Mouse (Mus musculus) cerebral cortex, adult 2 months (tissue): Measurements from ENCODE around the gene Prdx5.

ENCODE experiments used
- WGBS: fragments of 180-500 bp; shearing (Covaris S2); methylation state at CpG from one replicate; pipeline ENCODE4 v1.1.7; 2018; 5-methylcytosine and 5-hydroxymethylcytosine counted together

Prdx5 gene

DNA sequence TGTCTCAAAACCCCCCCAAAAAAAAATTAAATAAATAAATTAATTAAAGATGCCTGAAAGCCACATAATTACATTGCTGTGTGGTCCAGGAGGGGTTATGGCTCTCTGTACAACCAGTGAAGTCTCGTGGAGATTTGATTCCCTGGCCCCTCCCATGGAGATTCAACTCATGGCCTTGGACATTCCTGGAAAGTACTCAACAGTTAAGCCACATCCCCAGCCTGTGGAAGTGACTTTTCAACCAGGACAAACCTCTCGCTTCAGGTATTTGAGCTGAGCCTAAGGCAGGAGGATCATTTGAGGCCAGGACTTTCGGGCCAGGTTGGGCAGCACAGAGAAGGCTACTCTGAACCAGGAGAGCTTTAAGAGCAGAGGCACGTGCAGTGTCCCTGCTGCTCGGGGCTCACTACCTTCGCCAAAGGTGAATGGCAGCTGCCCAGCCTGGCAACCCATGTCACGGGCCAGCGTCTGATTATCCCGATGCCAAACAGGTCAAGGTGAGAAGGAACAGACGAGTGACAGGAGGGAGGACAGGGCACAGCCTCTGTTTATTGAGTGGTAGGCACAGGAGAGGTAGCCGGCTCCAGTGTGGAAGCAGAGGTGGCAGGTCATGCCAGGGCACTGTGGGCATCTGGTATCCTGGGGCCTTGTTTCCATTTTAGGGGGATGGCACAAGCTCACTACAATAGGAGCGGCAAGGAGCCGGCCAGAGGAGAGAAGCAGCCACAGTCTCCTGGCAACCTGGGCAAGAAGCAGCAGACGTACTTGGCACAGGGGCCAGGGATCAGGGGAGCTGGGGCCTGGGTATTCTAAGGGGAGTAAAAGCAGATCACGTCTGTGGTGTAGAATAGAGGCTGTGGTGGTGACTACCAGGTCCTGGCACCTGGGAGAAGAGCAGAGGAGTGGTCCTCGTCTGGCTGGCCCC lies 27.9 kb upstream of the Prdx5 start:
- WGBS: 62% methylated on average over 16 of the region's 16 CpGs

DNA sequence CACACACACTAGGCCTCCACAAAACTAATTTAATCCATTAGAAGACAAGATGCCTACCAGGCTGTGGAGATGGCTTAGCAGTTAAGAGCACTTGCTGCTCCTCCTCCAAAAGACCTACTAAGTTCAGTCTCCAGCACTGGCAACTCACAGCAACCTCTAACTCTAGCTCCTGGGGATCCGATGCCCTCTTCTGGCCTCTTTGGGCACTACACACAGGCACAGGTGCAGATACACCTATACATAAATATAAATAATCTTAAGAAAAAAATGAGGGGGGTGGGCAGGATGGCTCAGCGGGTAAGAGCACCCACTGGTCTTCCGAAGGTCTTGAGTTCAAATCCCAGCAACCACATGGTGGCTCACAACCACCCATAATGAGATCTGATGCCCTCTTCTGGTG lies 26.4 kb upstream of the Prdx5 start:
- 23% methylated on average over 3 of the region's 3 CpGs for WGBS

DNA sequence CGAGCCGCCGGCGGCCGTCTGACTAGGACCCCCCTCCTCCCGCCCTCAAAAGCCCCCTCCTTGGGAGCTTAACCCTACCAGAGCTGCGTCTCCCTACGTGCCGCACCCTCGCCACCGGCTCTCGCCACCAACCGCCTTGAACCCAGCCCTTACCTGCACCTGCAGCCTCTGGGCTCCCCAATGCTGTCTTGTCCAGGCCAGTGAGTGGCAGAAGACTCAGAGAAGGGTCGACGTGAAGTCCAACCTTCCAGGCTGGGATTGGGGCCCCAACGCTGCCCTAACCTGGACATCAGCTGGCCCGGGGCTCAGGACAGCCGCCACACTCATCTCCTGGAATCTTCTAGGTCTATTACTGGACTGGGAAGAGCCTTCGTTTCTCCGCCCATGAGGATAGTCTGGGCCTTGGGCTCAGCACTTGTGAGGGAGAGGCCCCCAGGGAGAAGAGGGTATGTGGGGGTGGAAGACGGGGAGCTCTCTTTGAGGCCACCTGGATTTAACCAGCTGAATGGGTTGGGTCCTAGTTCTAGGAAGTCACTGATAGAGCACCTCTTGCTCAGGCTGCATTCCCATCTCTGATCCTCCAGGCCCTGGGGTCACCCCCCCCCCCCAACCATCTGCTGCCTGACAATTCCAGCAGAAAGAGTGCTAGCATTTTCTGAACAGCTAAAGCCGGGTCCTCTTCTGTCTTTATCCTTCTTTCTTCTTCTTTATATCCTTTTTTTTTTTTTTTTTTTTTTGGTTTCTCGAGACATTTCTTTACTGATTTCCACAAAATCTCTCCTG lies 24.5 kb upstream of the Prdx5 start, which contains the start of gene Kcnk4:
Gene Kcnk4, minus strand, starts transcription at position 321 of the 783 bp plus-strand sequence.
- WGBS: 9% methylated on average over 23 of the region's 23 CpGs

DNA sequence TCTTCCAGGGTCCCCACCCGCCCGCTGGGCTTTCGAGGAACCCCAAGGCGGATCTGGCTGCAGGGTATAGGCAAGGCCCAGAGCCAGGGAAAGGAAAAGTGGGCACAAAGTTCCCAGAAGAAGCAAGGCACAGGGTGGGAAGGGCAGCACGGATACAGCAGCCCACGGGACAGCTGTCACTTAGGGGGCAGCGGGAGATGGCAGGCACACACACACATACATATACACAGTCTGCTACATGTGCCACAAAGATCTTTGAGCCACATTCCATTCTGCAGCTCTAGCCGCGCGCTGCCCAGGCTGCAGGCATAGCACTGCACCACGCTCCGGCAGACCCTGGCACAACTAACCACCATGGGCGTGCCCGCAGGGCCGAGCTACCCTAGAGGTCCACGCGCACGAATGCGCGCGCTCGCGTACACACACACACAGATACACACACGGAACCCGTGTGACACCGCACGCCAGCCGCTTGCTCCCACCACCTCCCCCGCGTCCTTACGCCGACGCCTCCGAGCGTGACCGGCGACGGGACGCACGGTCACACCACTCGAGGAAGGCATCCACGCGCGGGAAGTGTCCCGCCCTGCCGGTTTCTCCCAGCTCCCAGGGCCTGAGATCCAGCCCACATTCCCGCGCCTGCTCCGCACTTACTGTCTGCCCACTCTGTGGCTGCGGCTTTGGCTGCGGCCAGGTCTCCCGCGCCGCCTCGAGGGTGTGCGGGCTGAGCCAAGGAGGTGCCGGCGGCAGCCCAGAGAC lies 23.7 kb upstream of the Prdx5 start:
- WGBS: 3% methylated on average over 58 of the region's 58 CpGs

DNA sequence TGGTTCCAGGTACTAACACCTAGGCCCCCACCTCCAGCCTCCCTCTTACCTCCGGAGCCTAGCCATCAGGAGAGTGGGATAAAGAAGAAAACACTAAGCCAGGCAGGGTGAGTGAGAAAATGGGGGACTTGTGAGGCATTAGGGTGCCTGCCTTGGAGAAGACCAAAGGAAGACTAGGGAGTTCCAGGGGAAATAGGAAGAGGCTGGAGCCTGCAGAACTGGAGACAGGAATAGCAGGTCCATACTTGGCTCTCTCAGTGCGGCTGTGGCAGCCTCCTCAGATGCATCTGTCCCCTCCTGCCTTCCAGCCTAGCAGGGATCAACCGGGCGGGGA lies 23.2 kb upstream of the Prdx5 start:
- 31% methylated on average over 4 of the region's 4 CpGs for WGBS

DNA sequence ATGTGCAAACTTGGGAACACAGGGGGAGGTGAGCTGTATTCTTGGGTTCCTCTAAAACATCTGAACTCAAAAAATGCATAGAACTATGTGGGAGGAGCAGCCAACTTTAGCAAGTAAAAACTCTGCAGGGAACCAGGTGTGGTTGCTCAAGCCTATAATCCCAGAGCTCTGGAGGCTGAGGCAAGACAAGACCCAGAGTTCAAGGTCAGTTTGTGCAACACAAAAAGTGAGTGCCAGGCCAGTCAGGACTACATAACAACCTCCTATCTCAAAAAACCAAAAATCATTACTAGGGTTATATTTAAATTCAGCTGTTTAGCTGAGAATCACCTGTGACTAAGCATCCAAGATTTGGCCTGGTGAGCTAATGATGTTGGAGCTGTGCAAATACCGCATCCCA lies 22.1 kb upstream of the Prdx5 start:
- WGBS: 58% methylated on average over 1 of the region's 1 CpGs

DNA sequence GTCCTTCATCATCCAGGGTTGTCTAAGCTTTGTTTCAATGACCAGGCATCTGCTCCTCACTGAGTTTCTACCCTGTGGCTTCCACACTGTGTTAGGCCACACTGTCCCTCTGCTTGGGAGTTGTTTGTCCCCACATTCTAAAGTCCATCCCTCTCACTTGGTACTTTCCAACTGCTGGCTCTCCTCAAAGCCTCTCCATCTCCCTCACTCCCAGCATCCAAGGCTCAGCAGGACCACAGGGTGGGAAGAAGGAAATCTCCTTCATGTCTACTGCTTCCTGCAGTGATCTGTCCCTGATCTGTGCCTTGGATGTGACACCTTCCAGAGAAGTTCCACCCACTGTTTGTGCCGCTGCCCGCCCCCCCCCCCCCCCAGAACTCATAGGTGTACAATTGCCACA lies 21.1 kb upstream of the Prdx5 start:
- 17% methylated on average over 2 of the region's 2 CpGs for WGBS

DNA sequence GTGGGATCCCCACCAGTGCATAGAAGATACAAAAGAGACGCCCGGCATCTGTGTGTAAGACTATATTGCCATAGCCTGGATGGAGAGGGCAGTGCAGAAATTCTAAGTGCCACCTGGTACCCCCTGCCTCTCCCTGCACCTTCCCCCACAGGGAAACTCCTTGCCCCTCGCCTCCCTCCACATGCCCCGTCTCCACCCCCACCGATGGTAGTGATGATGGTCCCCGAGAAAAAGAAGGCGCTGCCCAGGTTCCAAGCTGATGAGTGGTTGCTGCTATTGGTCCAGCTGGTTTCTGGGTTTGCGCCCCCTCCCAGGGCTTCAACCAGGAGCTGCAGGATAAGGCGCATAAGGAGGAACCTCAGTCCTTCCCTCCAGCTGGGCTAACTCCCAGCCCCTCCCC lies 18.2 kb upstream of the Prdx5 start:
- 42% methylated on average over 9 of the region's 9 CpGs for WGBS

DNA sequence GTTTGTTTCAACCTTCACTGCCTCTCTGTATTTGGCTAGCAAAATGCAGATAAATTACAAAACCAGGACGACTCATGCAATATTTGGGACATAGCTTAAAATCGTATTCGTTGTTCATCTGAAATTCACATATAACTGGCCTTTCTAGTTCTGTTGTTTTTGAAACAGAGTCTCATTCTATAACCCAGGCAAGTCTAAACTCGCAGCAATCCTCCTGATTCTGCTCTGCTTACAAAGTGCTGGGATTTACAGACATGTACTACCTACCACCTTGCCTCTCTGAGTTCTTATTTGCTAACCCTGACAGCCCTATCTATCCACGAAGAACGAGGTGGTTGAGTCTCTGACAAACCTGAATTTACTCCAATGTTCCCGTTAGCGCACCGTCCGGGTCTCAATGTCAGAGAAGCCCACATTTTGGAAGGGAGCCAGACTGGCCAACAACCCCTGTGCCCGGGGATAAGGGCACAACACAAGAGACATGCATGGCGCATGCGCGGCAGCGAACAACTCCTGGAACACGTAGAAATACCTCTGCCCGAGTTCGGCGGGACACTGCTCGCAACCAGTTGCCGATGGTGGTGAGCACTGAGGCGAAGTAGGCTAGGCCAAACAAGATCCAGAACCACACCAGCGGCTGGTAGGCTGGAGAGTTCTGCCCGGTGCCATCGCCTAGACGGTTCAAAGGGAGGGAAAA lies 16.8 kb upstream of the Prdx5 start:
- 51% methylated on average over 26 of the region's 26 CpGs for WGBS

DNA sequence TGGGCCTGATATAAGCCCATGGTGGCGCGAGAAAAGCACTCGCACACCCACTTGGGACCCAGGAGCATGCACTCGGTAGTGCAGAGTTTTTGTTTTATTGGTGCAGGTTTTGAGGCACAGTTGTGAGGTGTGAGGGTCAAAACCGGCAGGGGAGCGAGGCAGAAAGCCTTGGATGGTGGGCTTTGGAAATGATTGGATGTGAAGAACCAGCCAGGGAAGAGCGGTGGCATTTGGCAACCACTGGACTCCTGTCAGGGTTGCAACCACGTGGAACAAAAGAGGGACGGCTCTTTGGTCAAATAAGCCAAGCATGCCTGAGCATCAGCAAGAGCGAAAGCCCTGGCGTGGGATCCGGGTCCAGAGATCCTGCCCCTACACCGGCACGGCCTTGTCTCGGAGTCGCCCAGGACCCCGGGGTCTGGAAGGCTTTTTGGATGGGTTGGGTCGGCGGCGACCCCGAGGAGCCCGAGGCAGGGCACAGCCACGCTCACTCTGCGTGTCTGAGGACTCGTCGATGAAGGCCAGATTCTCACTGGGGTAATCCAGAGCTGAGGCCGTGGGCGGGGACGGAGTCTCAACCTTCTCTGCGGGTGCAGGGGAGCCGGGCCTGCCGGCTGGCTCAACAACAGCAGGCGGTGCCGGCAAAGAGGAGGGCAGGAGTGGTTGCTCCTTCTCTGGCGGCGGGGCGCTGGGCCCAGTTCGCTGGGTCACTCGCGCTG lies 15.9 kb upstream of the Prdx5 start:
- 52% methylated on average over 40 of the region's 40 CpGs for WGBS

DNA sequence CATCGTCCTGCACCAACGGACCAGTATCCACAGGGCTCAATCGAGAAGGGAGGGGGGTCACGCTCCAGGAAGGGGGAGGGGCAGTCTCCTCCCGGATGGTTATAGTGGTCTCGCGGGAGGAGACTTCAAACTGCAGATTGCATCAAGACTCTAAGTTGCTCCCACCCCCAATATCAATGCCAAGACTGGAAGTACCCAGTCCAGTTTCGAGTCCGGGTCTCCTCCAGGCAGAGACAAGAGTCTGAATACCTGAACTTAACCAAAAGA lies 15.3 kb upstream of the Prdx5 start, which contains the start of gene Catsperz:
Gene Catsperz, minus strand, starts transcription at position 74 of the 267 bp plus-strand sequence.
- WGBS: 20% methylated on average over 9 of the region's 9 CpGs

DNA sequence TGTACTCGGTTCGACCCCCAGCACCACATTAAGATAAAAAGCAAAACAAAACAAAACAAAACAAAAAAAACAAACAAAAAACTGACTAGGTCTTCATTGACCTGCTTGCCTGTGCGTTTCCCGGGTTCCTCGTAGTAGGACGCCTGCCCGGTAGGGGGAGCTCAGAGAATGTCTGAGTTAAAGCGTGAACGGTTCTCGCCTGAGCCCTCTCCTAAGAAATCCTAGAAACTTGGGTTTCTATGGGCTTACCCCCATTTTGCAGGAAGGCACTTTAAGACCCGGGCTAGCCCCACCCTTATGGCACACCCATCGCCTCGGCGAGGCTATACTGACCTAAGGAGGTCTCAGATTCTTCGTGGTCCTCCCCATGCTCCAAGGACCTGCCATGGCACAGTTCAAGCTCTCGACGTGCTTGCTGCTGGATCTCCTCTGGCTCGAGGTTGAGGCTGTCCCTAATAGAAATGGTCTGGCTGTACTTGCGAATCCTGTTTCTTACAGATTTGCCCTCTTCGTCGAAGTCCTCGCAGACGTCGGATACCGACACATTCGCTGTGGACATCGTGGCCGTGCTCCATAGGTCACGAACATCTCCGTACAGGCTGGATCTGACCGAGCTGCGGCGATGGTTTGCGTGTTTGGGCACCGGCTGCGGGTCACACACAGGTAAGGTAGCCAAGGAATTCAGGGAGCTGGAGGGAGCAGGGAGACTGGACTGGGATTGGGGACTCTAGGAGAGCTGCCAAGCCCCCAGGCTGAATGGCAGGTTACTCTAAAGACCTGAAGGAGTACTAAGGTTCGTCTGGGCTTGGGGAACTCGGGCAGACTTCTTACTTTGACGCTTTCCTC lies 14.8 kb upstream of the Prdx5 start:
- WGBS: 18% methylated on average over 39 of the region's 39 CpGs

DNA sequence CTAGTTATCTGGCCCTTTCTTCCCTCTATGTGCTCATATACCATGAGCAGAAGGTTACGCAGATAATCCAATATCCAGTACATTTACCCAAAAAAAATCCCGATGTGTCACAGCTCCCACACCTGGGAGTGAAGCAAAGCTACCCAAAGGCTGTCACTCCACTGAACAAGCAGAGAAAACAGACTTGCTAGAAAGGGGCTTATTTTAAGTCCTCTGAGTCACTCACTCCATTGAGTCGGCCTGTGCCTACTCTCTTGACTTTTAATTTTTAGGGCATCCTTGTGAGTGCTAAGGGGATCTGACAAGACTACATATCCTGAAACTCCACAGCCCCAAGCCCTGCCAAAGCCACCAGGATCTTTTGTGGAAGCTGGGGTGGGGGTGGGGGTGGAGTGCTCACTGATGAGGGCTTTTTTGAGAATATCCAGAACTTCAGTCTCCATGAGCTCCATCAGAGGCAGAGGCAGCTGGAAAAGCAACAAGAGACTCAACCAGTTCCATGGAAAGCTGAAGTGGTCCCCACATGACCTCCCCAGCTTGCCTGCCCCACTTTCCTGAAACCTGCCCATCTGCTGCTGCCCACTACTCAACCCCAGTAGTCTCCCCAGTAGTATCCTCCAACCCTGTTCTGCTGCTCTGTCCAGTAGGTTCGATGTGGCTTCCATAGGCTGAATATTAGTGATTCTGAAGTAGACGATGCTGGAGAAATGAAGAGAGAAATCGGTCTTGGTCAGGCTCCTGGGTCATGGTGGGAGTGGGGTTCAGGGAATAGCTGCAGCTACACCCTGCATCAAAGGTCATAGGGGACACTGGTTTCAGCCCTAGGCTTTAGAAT lies 13.2 kb upstream of the Prdx5 start:
- 51% methylated on average over 6 of the region's 6 CpGs for WGBS

DNA sequence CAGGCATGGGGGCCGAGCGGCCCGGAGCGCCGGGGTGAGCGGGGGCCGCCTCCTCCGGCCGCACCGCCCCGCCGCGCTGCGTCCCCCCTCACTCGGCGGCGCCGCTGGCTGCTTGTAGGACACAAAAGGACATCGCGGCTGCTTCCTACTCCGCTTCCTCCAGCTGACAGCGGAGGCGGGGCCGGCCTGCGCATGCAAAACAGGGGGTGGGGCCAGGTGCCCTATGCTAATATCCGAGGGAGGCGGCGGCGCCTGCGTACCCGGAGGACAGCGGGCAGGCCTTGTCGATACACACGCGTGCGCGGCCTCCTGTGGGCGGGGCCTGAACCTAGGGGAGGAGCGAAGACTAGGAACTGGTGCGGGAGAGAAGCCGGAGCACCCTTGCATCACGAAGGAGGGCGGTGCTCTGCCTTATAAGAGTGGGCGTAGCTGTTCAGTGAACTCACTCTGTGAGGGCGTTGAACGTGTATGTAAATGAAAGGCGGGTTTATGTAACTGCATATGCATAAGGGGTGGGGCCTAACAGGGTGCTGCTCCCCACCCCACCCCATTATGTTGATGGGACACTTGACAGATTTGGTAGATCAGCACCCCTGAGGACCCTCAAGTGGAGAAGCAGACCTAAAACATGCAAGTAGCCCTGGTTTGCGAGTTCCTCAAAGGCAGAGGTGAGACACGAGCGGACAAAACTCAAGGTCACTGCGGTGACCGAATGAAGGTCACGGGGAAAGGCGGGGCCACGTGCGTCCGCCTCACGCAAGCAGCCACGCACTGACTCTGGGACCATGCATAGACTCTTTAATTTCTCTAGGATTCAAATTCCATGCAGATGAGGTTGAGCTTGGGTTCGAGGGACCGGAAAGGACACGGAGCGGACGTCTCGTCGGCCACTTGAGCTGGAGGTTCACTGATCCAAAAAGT lies 12.0 kb upstream of the Prdx5 start, which contains the start of gene Esrra:
Gene Esrra, minus strand, starts transcription at position 167 of the 921 bp plus-strand sequence.
- under 1% methylated on average over 63 of the region's 66 CpGs for WGBS

DNA sequence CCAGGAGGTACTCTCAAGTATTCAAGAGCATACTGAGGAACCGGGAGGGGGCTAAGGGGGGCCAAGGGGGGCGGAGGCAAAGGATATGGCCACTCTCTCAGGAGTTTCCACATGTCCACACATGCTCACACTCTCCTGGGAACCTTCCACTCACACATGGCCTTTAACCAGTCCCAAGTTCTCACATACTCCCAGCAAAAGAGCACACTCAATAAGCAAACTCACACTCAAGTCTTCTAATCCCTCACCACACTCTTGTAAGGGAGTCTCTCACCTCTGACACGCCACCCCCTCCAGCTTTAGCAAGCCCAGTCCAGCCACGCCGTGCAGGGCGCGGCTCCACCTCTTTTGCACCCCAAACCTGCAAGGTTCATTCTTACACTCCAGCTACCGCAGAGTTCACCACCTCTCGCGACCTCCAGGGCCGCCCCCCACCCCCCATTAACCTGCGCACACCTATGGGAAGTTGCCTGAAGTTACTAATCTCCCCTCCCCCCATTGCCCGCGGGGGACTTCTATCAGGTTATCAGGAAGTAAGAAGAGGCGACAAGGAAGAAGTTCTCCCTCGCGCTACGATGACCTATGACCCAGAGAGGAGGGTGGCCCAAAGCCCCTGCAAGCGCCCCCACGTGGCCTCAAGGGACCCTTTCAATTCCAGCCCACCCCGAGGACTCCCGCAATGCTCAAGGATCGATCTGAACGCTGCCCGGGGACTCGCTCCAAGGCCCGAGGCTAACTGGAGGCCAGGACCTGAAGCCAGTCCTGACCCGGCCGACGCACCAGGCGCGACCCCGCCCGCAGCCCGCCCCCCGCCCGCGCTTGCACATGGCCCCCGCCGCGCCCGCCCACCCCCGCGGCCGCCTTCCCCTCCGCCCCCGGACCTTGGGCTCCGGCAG lies 11.1 kb upstream of the Prdx5 start:
- 3% methylated on average over 48 of the region's 48 CpGs for WGBS

DNA sequence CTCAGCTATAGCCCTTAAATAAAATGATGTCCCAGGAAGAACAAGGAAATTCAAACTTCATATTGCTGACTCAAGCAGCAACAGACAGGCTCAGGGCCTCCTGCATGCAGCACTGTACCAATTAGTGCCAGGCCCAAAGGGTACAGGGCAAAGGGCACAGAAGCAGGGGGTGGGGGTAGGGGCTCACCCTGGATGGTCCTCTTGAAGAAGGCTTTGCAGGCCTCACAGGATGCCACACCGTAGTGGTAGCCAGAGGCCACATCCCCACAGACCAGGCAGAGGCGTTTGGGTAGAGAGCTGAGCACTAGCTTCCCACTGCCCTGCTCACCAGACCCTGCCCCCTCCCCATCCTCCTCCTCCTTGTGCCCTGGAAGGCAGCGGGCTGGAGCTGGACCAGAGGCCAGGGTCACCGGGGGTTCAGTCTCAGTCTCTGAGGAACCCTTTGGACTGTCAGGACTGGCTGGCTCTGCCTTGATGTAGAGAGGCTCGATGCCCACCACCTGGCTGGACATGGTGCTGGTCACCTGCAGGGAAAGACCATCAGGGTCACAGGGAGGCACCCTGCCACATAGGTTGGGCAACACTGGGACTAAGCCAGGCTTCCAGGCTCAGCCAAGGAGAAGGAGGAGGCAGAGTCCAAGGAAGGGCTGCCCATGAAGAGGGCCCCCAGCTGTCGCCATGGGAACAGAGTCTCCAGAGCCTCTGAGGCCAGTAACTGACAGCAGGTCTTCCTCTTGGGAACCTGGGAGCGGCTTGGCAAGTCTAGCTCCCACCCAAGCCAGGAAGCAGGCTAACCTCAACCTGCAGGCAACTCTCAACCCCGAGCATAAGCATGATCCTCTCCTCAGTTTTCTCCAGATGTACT lies 10.2 kb upstream of the Prdx5 start:
- WGBS: 42% methylated on average over 8 of the region's 8 CpGs
